Mouse (Mus musculus): Measurements from ENCODE around the gene Abcb11. TPM values are rescaled to one million over a fixed set of nuclear protein-coding genes. Genes with fewer than 3 reads are reported as not detected.

Gene Abcb11
- 0.08 and 0.13 TPM in 2 replicates for polyA plus RNA-seq (2015; fragmentation: Nextera tagmentation; extraction: Ambion mirVana)

DNA sequence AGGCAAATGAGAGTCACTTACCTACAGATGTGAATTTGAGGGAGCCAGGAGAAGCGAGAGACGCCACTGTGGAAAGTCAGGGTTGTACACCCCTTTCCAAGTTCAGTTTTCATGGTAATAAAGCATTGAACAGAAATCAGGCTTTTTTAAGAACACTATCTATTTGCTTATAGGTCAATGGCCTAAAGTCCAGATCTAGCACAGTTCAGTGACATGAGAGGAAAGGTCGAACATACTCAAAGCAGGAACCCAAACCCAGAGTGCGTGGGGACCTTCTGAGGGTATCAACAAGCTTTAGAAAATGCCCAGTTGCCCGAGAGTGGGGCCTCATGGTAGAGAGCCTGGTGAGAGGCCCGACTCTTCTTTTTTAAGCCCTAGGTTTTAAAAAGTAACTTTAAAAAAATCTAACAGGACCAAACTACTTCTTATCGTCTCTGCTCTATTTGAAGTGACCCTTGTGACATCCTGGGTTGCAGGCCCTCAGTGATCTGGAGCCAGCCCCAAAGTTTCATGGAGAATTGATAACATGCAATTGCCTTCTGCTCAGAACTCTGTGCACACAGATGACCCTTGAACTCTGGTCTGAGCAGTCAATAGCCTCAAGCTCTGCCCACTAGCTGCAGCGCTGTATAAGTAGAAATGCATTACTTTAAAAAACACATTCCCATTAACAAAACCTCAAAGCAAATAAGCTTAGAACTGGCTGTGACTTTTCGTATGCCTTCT is at the start of gene Abcb11:
Gene Abcb11, minus strand, starts transcription at position 121 of the 726 bp plus-strand sequence.
- H3K4me2 ChIP-seq (replicated peaks; ENCODE audit: low read depth, low read length), result no peak within 1 kb of the TSS
- H3K27me3 ChIP-seq (replicated peaks; ENCODE audit: insufficient read depth, low read length), result no peaks in the 10 kb centered on the region
- TF ChIP-seq CTCF (IDR thresholded peaks at IDR 0.05) (no peak), EP300 (IDR thresholded peaks at IDR 0.05) (no peak)
- H3K9me3 ChIP-seq (ENCODE audit: low read length), result no peaks in the 10 kb centered on the region
- WGBS, result 83% methylated on average over 9 of the region's 9 CpGs
- H3K36me3 ChIP-seq (ENCODE audit: insufficient read depth, low read length), result no peaks in the 10 kb centered on the region
- H3K9ac ChIP-seq (replicated peaks; ENCODE audit: low read depth), result no peak within 1 kb of the TSS
- no peaks in the 10 kb centered on the region for H3K4me1 ChIP-seq (ENCODE audit: insufficient read depth, low read depth, low read length)
- no peak within 1 kb of the TSS for H3K4me3 ChIP-seq (ENCODE audit: low read depth, low read length)
- H3K27ac ChIP-seq (ENCODE audit: low read length), result no peak within 1 kb of the TSS
- no peak for ATAC-seq
- DNase-seq (ENCODE audit: low spot score), result no peak

DNA sequence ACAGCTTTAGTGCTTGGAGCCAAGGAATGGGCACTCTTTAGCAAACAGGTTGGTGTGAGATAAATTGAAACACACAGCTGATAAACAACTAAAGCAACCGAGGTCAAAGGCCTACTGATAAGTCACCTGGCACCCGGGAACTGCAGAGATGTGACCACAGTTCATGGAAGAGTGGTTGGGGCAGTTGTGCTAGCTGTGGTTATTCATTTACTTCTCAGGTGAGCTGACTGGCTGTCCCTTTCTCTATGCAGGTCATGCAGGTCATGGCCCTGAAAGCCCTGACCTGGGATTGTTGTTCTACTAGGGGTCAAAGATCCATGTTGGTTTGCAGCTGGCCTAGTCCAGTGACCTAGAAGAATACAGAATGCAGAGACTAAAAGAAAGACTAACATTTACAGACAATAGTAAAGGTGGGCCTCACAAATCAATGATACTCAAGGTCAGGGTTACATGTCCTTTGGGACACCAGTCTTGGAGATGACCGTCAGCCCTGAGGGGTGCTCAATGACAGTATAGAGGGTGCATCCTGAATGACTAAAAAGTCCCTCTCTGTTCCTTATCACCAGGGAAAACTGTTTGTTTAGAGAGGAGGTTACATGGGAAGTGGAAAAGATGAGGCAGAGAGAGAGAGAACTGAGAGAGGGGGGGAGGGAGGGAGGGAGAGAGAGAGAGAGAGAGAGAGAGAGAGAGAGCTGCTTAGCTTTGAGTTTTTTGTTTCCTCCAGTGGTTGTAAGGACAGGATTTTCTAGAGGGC is 43.9 kb upstream of the Abcb11 start:
- no peaks in the 10 kb centered on the region for H3K4me1 ChIP-seq (ENCODE audit: insufficient read depth, low read depth, low read length)
- no peak for ATAC-seq
- no peak overlapping the region for H3K9ac ChIP-seq (replicated peaks; ENCODE audit: low read depth)
- no peaks in the 10 kb centered on the region for H3K9me3 ChIP-seq (ENCODE audit: low read length)
- H3K27ac ChIP-seq (ENCODE audit: low read length), result no peak overlapping the region
- TF ChIP-seq EP300 (IDR thresholded peaks at IDR 0.05) (no peak), CTCF (IDR thresholded peaks at IDR 0.05) (no peak)
- no peak overlapping the region for H3K4me3 ChIP-seq (ENCODE audit: low read depth, low read length)
- DNase-seq (ENCODE audit: low spot score), result no peak
- no peak overlapping the region for H3K4me2 ChIP-seq (replicated peaks; ENCODE audit: low read depth, low read length)
- no peaks in the 10 kb centered on the region for H3K27me3 ChIP-seq (replicated peaks; ENCODE audit: insufficient read depth, low read length)
- WGBS, result 27% methylated on average over 3 of the region's 3 CpGs
- H3K36me3 ChIP-seq (ENCODE audit: insufficient read depth, low read length), result no peaks in the 10 kb centered on the region

DNA sequence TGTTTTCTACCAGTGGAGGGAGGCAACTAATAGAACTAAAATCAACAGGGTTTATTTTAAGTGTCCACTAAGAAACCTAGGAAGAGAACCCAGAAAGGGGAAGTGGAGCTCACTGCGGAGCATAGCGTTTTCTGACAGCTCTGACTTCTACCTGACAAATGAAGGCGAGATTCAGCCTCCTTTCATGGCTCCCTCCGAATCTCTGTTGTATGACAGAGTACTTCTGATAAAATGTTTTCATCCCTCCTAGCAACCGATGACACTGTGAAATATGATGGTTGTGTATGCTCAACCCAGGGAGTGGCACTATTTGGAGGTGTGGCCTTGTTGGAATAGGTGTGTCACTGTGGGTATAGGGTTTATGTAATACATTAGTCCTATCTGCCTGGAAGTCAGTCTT is 40.4 kb upstream of the Abcb11 start:
- TF ChIP-seq EP300 (IDR thresholded peaks at IDR 0.05) (no peak), CTCF (IDR thresholded peaks at IDR 0.05) (no peak)
- WGBS, result 69% methylated on average over 5 of the region's 5 CpGs
- Histone ChIP-seq H3K27me3 (replicated peaks; ENCODE audit: insufficient read depth, low read length) (no peaks in the 10 kb centered on the region), H3K27ac (ENCODE audit: low read length) (no peak overlapping the region), H3K4me3 (ENCODE audit: low read depth, low read length) (no peak overlapping the region), H3K9ac (replicated peaks; ENCODE audit: low read depth) (no peak overlapping the region), H3K9me3 (ENCODE audit: low read length) (no peaks in the 10 kb centered on the region), H3K4me1 (ENCODE audit: insufficient read depth, low read depth, low read length) (no peaks in the 10 kb centered on the region), H3K4me2 (replicated peaks; ENCODE audit: low read depth, low read length) (no peak overlapping the region), H3K36me3 (ENCODE audit: insufficient read depth, low read length) (no peaks in the 10 kb centered on the region)
- ATAC-seq (no peak), DNase-seq (ENCODE audit: low spot score) (no peak)

GRCm38 (mm10) chr2:69381740-69382139 is 39.3 kb upstream of the Abcb11 start:
- 36% methylated on average over 8 of the region's 8 CpGs for WGBS
- no peaks in the 10 kb centered on the region for H3K36me3 ChIP-seq (ENCODE audit: insufficient read depth, low read length)
- H3K4me3 ChIP-seq (ENCODE audit: low read depth, low read length), result no peak overlapping the region
- no peaks in the 10 kb centered on the region for H3K9me3 ChIP-seq (ENCODE audit: low read length)
- no peaks in the 10 kb centered on the region for H3K27me3 ChIP-seq (replicated peaks; ENCODE audit: insufficient read depth, low read length)
- peak; percentile 34; the same call in 1 of the 2 replicates for ATAC-seq
- DNase-seq (ENCODE audit: low spot score), result peak; percentile 65
- H3K27ac ChIP-seq (ENCODE audit: low read length), result no peak overlapping the region
- no peaks in the 10 kb centered on the region for H3K4me1 ChIP-seq (ENCODE audit: insufficient read depth, low read depth, low read length)
- TF ChIP-seq EP300 (IDR thresholded peaks at IDR 0.05), result no peak
- TF ChIP-seq CTCF (IDR thresholded peaks at IDR 0.05), result peak; percentile 66
- H3K9ac ChIP-seq (replicated peaks; ENCODE audit: low read depth), result no peak overlapping the region
- no peak overlapping the region for H3K4me2 ChIP-seq (replicated peaks; ENCODE audit: low read depth, low read length)

GRCm38 (mm10) chr2:69380281-69380680 is 37.9 kb upstream of the Abcb11 start, which contains the start of gene Dhrs9:
Dhrs9 (plus strand) TSS chr2:69380445.
- peak; percentile 92 for DNase-seq (ENCODE audit: low spot score)
- Histone ChIP-seq H3K9me3 (ENCODE audit: low read length) (no peaks in the 10 kb centered on the region), H3K27me3 (replicated peaks; ENCODE audit: insufficient read depth, low read length) (no peaks in the 10 kb centered on the region), H3K4me2 (replicated peaks; ENCODE audit: low read depth, low read length) (no peak within 1 kb of the TSS), H3K27ac (ENCODE audit: low read length) (no peak within 1 kb of the TSS), H3K36me3 (ENCODE audit: insufficient read depth, low read length) (no peaks in the 10 kb centered on the region), H3K4me1 (ENCODE audit: insufficient read depth, low read depth, low read length) (no peaks in the 10 kb centered on the region), H3K9ac (replicated peaks; ENCODE audit: low read depth) (no peak within 1 kb of the TSS), H3K4me3 (ENCODE audit: low read depth, low read length) (no peak within 1 kb of the TSS)
- 26% methylated on average over 13 of the region's 13 CpGs for WGBS
- TF ChIP-seq CTCF (IDR thresholded peaks at IDR 0.05) (no peak), EP300 (IDR thresholded peaks at IDR 0.05) (peak; percentile 74)
- ATAC-seq, result peak; percentile 97

DNA sequence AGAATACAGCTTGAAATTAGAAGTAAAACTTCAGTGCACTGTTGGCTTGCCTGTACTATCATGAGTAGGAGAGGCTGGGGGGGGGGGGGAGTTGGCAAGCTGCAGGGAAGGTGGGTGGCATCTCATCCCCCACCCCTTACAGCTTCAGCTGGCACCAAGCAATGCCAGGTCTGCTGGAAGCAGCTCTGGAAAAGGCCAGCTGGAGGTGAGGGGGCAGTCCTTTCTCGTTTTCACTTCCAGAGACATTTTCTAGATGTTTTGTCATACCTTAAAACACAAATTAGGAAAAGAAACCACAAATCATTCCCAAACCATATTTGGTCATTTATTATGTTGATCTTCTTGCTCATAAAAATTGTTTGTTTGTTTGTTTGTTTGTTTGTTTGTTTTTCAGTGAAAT is 37.4 kb upstream of the Abcb11 start:
- H3K9me3 ChIP-seq (ENCODE audit: low read length), result no peaks in the 10 kb centered on the region
- no peak overlapping the region for H3K9ac ChIP-seq (replicated peaks; ENCODE audit: low read depth)
- TF ChIP-seq CTCF (IDR thresholded peaks at IDR 0.05) (no peak), EP300 (IDR thresholded peaks at IDR 0.05) (no peak)
- H3K27me3 ChIP-seq (replicated peaks; ENCODE audit: insufficient read depth, low read length), result no peaks in the 10 kb centered on the region
- 39% methylated on average over 1 of the region's 1 CpGs for WGBS
- H3K27ac ChIP-seq (ENCODE audit: low read length), result no peak overlapping the region
- DNase-seq (ENCODE audit: low spot score) (no peak), ATAC-seq (no peak)
- no peak overlapping the region for H3K4me3 ChIP-seq (ENCODE audit: low read depth, low read length)
- H3K4me2 ChIP-seq (replicated peaks; ENCODE audit: low read depth, low read length), result no peak overlapping the region
- no peaks in the 10 kb centered on the region for H3K4me1 ChIP-seq (ENCODE audit: insufficient read depth, low read depth, low read length)
- H3K36me3 ChIP-seq (ENCODE audit: insufficient read depth, low read length), result no peaks in the 10 kb centered on the region

Measured in lung, postnatal 0 days (tissue).